Mouse (Mus musculus): Measurements from ENCODE around the gene Rpf2. TPM values are rescaled to one million over a fixed set of nuclear protein-coding genes. Genes with fewer than 3 reads are reported as not detected.

Rpf2 gene
- polyA plus RNA-seq, 1 experiment: 16.0 TPM

DNA sequence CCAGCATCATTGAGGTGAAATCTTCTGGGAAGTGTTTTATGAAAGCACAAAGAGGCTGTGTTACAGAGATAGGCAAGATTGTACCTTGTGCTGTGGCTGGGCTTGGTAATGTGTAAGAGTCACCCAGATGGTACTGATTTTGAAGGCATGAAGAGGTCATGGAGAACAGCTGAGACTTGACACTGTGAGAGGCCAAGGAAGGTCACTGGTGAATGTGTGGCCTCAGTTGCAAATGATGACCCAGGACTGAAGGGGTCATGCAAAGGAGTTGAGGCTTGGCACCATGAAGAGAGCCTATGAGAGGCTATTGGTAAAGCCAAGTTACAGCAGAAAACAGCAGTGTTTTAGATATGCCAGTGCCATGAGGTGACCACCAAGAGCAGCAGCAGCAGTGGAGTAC, 60.9 kb downstream of the Rpf2 start:
- Histone ChIP-seq H3K27ac (ENCODE audit: insufficient read depth, low read length) (no peak overlapping the region), H3K4me3 (ENCODE audit: insufficient read depth, low read length) (no peak overlapping the region), H3K4me1 (ENCODE audit: control insufficient read depth, insufficient read depth, low read length) (no peaks in the 10 kb centered on the region)
- TF ChIP-seq POLR2A (IDR thresholded peaks at IDR 0.05; ENCODE audit: extremely low read depth, insufficient read depth, low read length) (no peak), CTCF (IDR thresholded peaks at IDR 0.05; ENCODE audit: extremely low read depth, insufficient read depth, low read length) (no peak)

DNA sequence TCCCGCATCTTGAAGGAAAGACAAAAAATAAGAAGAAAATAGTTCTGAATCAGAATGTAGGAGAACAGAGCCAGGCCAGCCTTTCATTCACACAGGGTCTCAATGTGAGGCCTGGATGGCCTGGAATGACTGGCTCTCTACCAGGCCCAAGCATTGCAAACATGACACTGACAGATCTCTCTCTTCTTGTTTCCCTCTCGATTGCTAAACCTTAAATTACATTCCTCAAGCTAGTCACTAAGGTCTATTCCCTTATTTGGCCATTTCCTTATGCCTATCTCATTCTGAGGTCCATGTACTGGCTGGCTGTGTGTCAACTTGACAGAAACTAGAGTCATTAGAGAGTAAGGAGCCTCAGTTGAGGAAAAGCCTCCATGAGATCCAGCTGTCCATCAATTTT, 66.8 kb downstream of the Rpf2 start:
- H3K27ac ChIP-seq (ENCODE audit: insufficient read depth, low read length): no peak overlapping the region
- no peaks in the 10 kb centered on the region for H3K4me1 ChIP-seq (ENCODE audit: control insufficient read depth, insufficient read depth, low read length)
- TF ChIP-seq CTCF (IDR thresholded peaks at IDR 0.05; ENCODE audit: extremely low read depth, insufficient read depth, low read length) (no peak), POLR2A (IDR thresholded peaks at IDR 0.05; ENCODE audit: extremely low read depth, insufficient read depth, low read length) (no peak)
- no peak overlapping the region for H3K4me3 ChIP-seq (ENCODE audit: insufficient read depth, low read length)

DNA sequence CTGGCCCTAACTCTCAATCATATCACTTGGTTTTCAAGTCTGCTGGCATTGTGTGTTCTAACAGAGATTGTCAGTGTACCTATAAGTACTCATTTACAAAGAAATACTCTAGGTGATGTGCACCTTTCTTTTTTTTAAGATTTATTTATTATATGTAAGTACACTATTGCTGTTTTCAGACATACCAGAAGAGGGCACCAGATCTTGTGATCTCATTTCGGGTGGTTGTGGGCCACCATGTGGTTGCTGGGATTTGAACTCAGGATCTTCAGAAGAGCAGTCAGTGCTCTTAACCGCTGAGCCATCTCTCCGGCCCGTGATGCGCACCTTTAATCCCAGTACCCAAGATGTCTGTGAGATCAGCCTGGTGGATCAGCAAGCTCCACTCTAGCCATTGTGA, 67.7 kb downstream of the Rpf2 start:
- Histone ChIP-seq H3K27ac (ENCODE audit: insufficient read depth, low read length) (no peak overlapping the region), H3K4me1 (ENCODE audit: control insufficient read depth, insufficient read depth, low read length) (no peaks in the 10 kb centered on the region), H3K4me3 (ENCODE audit: insufficient read depth, low read length) (no peak overlapping the region)
- TF ChIP-seq CTCF (IDR thresholded peaks at IDR 0.05; ENCODE audit: extremely low read depth, insufficient read depth, low read length): no peak
- no peak for TF ChIP-seq POLR2A (IDR thresholded peaks at IDR 0.05; ENCODE audit: extremely low read depth, insufficient read depth, low read length)

DNA sequence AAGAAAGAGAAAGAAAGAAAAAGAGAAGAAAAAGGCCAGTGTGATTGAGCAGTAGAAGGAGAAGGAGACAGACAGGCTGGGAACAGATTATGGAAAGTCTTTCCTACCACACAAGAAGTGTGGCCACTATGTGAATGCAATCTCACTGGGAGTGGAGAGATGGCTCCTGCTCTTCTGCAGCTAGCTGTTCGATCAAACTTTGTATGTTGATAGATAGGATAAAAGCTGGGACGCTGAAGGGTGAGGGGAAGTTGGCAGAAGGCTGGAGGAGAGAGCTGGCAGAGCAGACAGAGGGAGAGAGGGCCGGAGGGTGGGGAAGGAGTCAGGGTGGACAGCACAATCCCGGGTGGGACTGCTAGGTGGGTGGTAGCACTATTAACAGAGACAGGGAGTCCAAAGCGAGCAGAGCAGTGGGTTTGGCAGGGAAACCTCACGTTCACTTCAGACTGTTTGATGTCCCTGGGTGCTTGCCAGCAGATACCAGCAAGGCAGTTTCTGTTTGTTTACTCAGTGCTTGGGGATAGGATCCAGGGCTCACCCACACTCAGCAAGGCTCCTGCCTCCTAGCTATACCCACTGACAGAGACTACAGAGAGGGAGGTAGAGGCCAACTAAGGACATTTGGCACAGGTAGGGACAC, 69.4 kb downstream of the Rpf2 start:
- no peak overlapping the region for H3K4me3 ChIP-seq (ENCODE audit: insufficient read depth, low read length)
- no peaks in the 10 kb centered on the region for H3K4me1 ChIP-seq (ENCODE audit: control insufficient read depth, insufficient read depth, low read length)
- TF ChIP-seq POLR2A (IDR thresholded peaks at IDR 0.05; ENCODE audit: extremely low read depth, insufficient read depth, low read length) (no peak), CTCF (IDR thresholded peaks at IDR 0.05; ENCODE audit: extremely low read depth, insufficient read depth, low read length) (no peak)
- no peak overlapping the region for H3K27ac ChIP-seq (ENCODE audit: insufficient read depth, low read length)

Other genes starting within 250 kb of the Rpf2 start
- 0.40 and 0.52 TPM in 2 replicates for gene Mfsd4b1, start 221.8 kb downstream of the Rpf2 start, polyA plus RNA-seq (2012; rRNA removed)
- 3.0 and 3.1 TPM in 2 replicates for gene Slc16a10, start 104.8 kb downstream of the Rpf2 start, polyA plus RNA-seq (2012; rRNA removed)
- 31.6 and 34.3 TPM in 2 replicates for gene Gtf3c6, start 11.1 kb upstream of the Rpf2 start, polyA plus RNA-seq (2012; rRNA removed)
- 103 and 105 TPM in 2 replicates for gene Amd1, start 55.1 kb upstream of the Rpf2 start, polyA plus RNA-seq (2012; rRNA removed)
- 39.7 and 41.0 TPM in 2 replicates for gene Cdk19, start 92.5 kb upstream of the Rpf2 start, polyA plus RNA-seq (2012; rRNA removed)

Measured in cortical plate, adult 2 months (tissue).